Mouse (Mus musculus) heart, postnatal 0 days (tissue): ENCODE data around the gene Plekhh2. TPM values are rescaled to one million over a fixed set of nuclear protein-coding genes. Genes with fewer than 3 reads are reported as not detected.

Experiments used
- ATAC-seq: fragments of 200-750 bp; cut with Nextera tagmentation; 2 replicates; pipeline ENCODE4 v1.8.0; 2017; ENCODE audit warnings: low read depth, moderate number of reproducible peaks, moderate library complexity; ENCODE audit not compliant: insufficient read depth
- DNase-seq: peaks from one replicate; pipeline ENCODE4 v3.0.0-alpha.2; 2016; ENCODE audit warnings: low spot score
- H3K27ac ChIP-seq: fragments of 300-500 bp; sonication (generic); 2 replicates; pipeline ENCODE4 v1.5.1; 2014; ENCODE audit warnings: low read depth, mild to moderate bottlenecking
- H3K27me3 ChIP-seq: fragments of 300-500 bp; sonication (generic); 2 replicates; pipeline ENCODE4 v1.6.1; 2014; ENCODE audit warnings: low read length, mixed read lengths; ENCODE audit not compliant: control insufficient read depth, insufficient read depth
- H3K36me3 ChIP-seq: fragments of 300-500 bp; sonication (generic); replicated peaks from 2 replicates; pipeline ENCODE4 v1.6.1; 2014; ENCODE audit warnings: low read length, mixed read lengths; ENCODE audit not compliant: control insufficient read depth, insufficient read depth
- H3K4me1 ChIP-seq: fragments of 300-500 bp; sonication (generic); 2 replicates; pipeline ENCODE4 v1.6.1; 2014; ENCODE audit warnings: antibody characterized with exemption; ENCODE audit not compliant: control insufficient read depth, insufficient read depth
- H3K4me2 ChIP-seq: fragments of 300-500 bp; sonication (generic); 2 replicates; pipeline ENCODE4 v1.6.1; 2014; ENCODE audit warnings: low read depth, mild to moderate bottlenecking, low read length, moderate library complexity
- H3K4me3 ChIP-seq: fragments of 300-500 bp; sonication (generic); 2 replicates; pipeline ENCODE4 v1.5.1; 2014; ENCODE audit warnings: low read depth, low read length
- H3K9ac ChIP-seq: fragments of 300-500 bp; sonication (generic); replicated peaks from 2 replicates; pipeline ENCODE4 v1.6.1; 2014; ENCODE audit warnings: low read depth, low read length, mixed read lengths
- H3K9me3 ChIP-seq: fragments of 300-500 bp; sonication (generic); replicated peaks from 2 replicates; pipeline ENCODE4 v1.6.1; 2016; ENCODE audit warnings: low read length; ENCODE audit not compliant: control insufficient read depth
- CTCF ChIP-seq: IDR thresholded peaks from 2 replicates; pipeline ENCODE4 v1.5.1; 2016; ENCODE audit warnings: antibody characterized with exemption, control low read depth, low read depth
- EP300 ChIP-seq: IDR thresholded peaks from 2 replicates; pipeline ENCODE4 v1.6.1; 2016; ENCODE audit warnings: antibody characterized with exemption, low read depth
- WGBS: fragments of 180-500 bp; shearing (Covaris S2); extraction: QIAGEN DNeasy Blood & Tissue Kit; methylation state at CpG from one replicate; pipeline ENCODE4 v1.1.7; 2014; 5-methylcytosine and 5-hydroxymethylcytosine counted together
- polyA plus RNA-seq: library from polyadenylated mRNA; unstranded; fragments of >200 nt; fragmentation: Nextera tagmentation; extraction: Ambion mirVana; gene quantifications from 2 replicates; pipeline ENCODE4 v1.2.1, GENCODE M21; 2015
- total RNA-seq: library from RNA; depleted of rRNA; stranded (reverse); fragments of >200 nt; gene quantifications from 2 replicates; pipeline ENCODE4 v1.2.3, GENCODE M21; 2014; ENCODE audit warnings: low replicate concordance

Gene Plekhh2
- total and polyA plus RNA-seq, 2 experiments from 2014 or later = 0.68 to 1.6 TPM

DNA sequence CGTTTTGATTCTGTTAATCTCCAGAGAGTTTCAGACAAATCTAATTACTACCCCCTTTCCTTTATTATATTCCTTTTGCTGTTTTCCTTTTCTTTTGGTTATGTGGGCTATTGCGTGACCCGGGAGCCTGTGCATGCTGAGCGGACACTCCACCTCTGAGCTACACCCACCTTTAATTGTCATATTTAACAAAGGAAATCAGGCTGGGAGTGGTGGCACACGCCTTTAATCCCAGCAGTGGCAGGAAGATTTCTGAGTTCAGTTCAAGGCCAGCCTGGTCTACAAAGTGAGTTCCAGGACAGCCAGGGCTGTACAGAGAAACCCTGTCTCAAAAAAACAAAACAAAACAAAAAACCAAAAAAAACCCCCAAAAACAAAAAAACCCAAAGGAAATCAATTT, 14.7 kb upstream of the Plekhh2 start:
- Histone ChIP-seq H3K27ac (no peak overlapping the region), H3K9me3 (no peaks in the 10 kb centered on the region), H3K4me2 (no peak overlapping the region), H3K36me3 (no peaks in the 10 kb centered on the region), H3K27me3 (no peaks in the 10 kb centered on the region), H3K9ac (no peak overlapping the region), H3K4me1 (no peaks in the 10 kb centered on the region), H3K4me3 (no peak overlapping the region)
- TF ChIP-seq EP300 (no peak), CTCF (no peak)
- WGBS = 83% methylated on average over 5 of the region's 5 CpGs
- DNase-seq (no peak), ATAC-seq (no peak)

DNA sequence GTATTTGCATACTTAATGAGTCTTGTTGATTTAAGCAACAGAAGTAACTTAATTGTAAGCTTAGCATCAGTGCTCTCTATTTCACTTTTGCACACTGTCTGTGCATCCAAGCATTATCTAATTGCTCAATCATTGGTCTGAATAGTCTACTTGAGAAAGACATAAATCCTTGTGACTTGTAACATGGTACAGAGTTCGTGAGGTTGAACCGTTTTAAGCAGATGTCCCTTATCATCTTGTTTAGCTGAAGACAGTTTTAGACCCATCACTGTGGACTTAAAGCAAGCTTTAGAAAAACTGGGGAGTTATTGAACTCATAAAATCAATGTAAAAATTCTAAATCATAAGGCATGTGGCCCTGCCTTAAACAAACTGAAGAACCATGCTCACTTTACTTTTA, 14.1 kb upstream of the Plekhh2 start:
- ATAC-seq (no peak), DNase-seq (no peak)
- H3K4me1 ChIP-seq = no peaks in the 10 kb centered on the region
- 56% methylated on average over 2 of the region's 2 CpGs for WGBS
- H3K36me3 ChIP-seq = no peaks in the 10 kb centered on the region
- no peaks in the 10 kb centered on the region for H3K9me3 ChIP-seq
- H3K9ac ChIP-seq = no peak overlapping the region
- H3K4me2 ChIP-seq = no peak overlapping the region
- H3K4me3 ChIP-seq = no peak overlapping the region
- no peak overlapping the region for H3K27ac ChIP-seq
- no peaks in the 10 kb centered on the region for H3K27me3 ChIP-seq
- no peak for TF ChIP-seq EP300
- no peak for TF ChIP-seq CTCF

DNA sequence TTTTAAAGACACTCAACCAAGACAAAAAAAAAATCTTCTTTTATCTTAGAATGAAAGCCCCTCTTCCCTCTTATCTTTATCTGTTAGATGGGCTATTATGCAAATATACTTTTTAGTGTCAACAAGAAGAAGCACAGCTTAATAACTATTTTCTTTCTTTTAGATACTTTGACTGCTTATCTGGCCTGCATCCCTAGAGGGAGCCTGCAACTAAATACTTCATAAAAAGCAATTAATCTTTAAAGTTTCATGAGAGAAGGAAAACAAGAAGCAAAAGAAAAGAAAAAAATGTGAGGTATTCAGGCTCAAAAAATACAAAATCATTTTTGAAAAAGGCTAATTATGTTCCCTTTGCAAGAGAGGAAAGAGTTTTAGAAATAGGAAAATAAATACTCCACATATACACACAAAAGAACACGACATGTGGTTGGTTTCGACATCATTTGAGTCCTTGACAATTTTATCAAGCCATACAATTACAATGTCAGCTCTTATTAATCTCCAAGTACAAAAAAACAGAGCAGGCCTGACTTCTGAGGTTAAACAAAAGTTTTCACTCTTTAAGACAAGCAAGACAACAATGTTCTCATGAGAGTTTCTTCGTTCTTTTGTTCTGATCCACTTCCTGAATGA, 13.6 kb upstream of the Plekhh2 start:
- no peaks in the 10 kb centered on the region for H3K9me3 ChIP-seq
- no peak for TF ChIP-seq CTCF
- TF ChIP-seq EP300 = no peak
- no peaks in the 10 kb centered on the region for H3K4me1 ChIP-seq
- DNase-seq (no peak), ATAC-seq (no peak)
- H3K4me2 ChIP-seq = no peak overlapping the region
- H3K27ac ChIP-seq = no peak overlapping the region
- WGBS = 60% methylated on average over 3 of the region's 3 CpGs
- no peak overlapping the region for H3K4me3 ChIP-seq
- no peaks in the 10 kb centered on the region for H3K36me3 ChIP-seq
- H3K9ac ChIP-seq = no peak overlapping the region
- no peaks in the 10 kb centered on the region for H3K27me3 ChIP-seq

DNA sequence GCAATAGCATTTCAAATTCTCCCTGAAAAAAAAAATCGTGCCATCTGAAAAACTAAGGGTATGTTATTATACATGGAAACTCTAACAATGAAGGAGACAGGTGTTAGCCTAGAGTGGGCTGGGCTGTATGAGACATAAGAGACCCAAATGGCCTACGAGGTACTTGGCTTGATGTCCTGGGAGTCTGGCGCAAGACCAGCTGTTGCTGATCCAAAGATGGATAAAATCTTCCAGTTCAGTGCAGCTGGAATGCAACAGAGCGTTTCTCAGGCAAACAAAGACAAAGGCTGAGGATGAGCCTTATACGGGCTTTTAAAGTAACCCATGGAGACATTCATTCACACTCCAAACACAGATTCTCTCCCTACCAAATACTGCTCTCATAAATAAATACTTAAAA, 13.1 kb upstream of the Plekhh2 start:
- DNase-seq (no peak), ATAC-seq (no peak)
- no peaks in the 10 kb centered on the region for H3K27me3 ChIP-seq
- TF ChIP-seq EP300 (no peak), CTCF (no peak)
- no peaks in the 10 kb centered on the region for H3K36me3 ChIP-seq
- H3K9ac ChIP-seq = no peak overlapping the region
- H3K27ac ChIP-seq = no peak overlapping the region
- H3K9me3 ChIP-seq = no peaks in the 10 kb centered on the region
- no peaks in the 10 kb centered on the region for H3K4me1 ChIP-seq
- no peak overlapping the region for H3K4me2 ChIP-seq
- H3K4me3 ChIP-seq = no peak overlapping the region
- 62% methylated on average over 5 of the region's 5 CpGs for WGBS

DNA sequence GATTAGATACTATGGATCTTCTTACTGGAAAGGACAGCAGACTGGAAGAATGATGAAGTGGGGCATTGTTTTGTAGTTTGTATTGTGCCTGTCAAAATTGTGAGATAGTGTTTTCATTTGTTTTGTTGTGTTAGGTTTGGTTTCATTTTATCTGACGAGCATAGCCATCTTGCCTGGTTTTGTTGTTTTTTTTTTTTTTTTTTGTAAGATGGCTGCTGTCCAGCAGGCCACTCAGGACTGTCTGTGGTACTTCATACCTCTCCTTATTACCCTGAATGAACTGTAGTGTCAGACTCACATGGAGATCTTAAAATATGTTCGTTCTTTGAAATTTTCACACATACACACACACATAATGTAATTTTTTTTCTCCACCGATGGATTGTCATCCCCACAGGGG, 9.4 kb upstream of the Plekhh2 start:
- ATAC-seq = no peak

DNA sequence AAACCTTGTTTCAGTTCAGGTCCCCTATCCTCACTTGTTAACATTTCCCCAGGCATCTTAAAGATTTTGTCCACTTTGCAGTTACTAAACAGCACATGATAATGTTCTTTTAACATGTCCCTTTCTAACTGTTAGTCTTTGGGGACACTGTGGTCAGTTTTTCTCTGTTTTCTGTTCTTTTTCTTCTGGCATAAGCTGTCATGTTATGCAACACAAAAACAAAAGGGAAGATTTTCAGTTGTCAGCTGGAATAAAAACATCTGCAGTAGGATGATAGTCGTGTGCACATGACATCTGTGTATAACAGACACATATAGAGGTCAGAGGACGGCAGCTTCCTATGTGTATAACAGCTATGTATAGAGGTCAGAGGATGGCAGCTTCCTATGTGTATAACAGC, 5.8 kb upstream of the Plekhh2 start:
- Histone ChIP-seq H3K36me3 (no peaks in the 10 kb centered on the region), H3K4me1 (0 out of 2 replicates have a peak, but pooled peaks cover 3% of the 10 kb centered on the region), H3K9me3 (no peaks in the 10 kb centered on the region), H3K27me3 (no peaks in the 10 kb centered on the region), H3K4me2 (no peak overlapping the region), H3K9ac (no peak overlapping the region), H3K4me3 (no peak overlapping the region), H3K27ac (no peak overlapping the region)
- 60% methylated on average over 2 of the region's 2 CpGs for WGBS
- no peak for DNase-seq
- TF ChIP-seq EP300 = no peak
- TF ChIP-seq CTCF = no peak
- no peak for ATAC-seq

More for the DNA sequence above, 9.4 kb upstream of the Plekhh2 start:
- 46% methylated on average over 3 of the region's 3 CpGs for WGBS
- no peaks in the 10 kb centered on the region for H3K27me3 ChIP-seq
- no peaks in the 10 kb centered on the region for H3K36me3 ChIP-seq
- TF ChIP-seq EP300 (no peak), CTCF (no peak)
- H3K4me2 ChIP-seq = no peak overlapping the region
- no peak for DNase-seq
- no peaks in the 10 kb centered on the region for H3K4me1 ChIP-seq
- no peak overlapping the region for H3K4me3 ChIP-seq
- H3K27ac ChIP-seq = no peak overlapping the region
- H3K9ac ChIP-seq = no peak overlapping the region
- no peaks in the 10 kb centered on the region for H3K9me3 ChIP-seq
